In genomic region chr6:70956285-70956912, GRCm38 (mm10) we compare ENCODE assay signal across 7 mouse cellular contexts. TPM values are rescaled to one million over a fixed set of nuclear protein-coding genes. Genes with fewer than 3 reads are reported as not detected.
DNase-seq lines count a peak whose midpoint lies in the region; ATAC-seq lines count a peak whose summit lies in the region.

TSS of gene Foxi3 (plus strand) at chr6:70956531.

- peaks cover 9% of the 10 kb centered on the region for H3K4me1 ChIP-seq in hindbrain, embryonic 12.5 days
- peaks cover 11% of the 10 kb centered on the region for H3K4me1 ChIP-seq in limb, embryonic 12.5 days (replicated peaks)
- H3K4me1 ChIP-seq in midbrain, embryonic 11.5 days (ENCODE audit: control insufficient read depth, insufficient read depth, low read length) = peaks cover 11% of the 10 kb centered on the region

- ATAC-seq in hindbrain, embryonic 12.5 days (ENCODE audit: low FRiP score) = peak; percentile 65
- peak; percentile 70 for ATAC-seq in limb, embryonic 12.5 days (ENCODE audit: insufficient number of reproducible peaks, insufficient read depth, low FRiP score, low TSS enrichment, low read depth)
- ATAC-seq in midbrain, embryonic 11.5 days (ENCODE audit: low FRiP score) = peak; percentile 70

- H3K4me3 ChIP-seq in hindbrain, embryonic 12.5 days = peak within 1 kb of the TSS; percentile 46
- H3K4me3 ChIP-seq in limb, embryonic 12.5 days (replicated peaks) = peak within 1 kb of the TSS; percentile 56
- H3K4me3 ChIP-seq in midbrain, embryonic 11.5 days (ENCODE audit: low read depth, low read length) = peak within 1 kb of the TSS; percentile 46

- H3K4me2 ChIP-seq in hindbrain, embryonic 12.5 days (replicated peaks) = peak within 1 kb of the TSS; percentile 87
- H3K4me2 ChIP-seq in limb, embryonic 12.5 days = peak within 1 kb of the TSS; percentile 96
- H3K4me2 ChIP-seq in midbrain, embryonic 11.5 days = peak within 1 kb of the TSS; percentile 85

- no peaks in the 10 kb centered on the region for H3K9me3 ChIP-seq in hindbrain, embryonic 12.5 days (replicated peaks)
- H3K9me3 ChIP-seq in limb, embryonic 12.5 days = no peaks in the 10 kb centered on the region
- no peaks in the 10 kb centered on the region for H3K9me3 ChIP-seq in midbrain, embryonic 11.5 days (ENCODE audit: control insufficient read depth, low read length)

- H3K27ac ChIP-seq in hindbrain, embryonic 12.5 days = no peak within 1 kb of the TSS
- no peak within 1 kb of the TSS for H3K27ac ChIP-seq in limb, embryonic 12.5 days
- H3K27ac ChIP-seq in midbrain, embryonic 11.5 days (ENCODE audit: low read depth, low read length) = no peak within 1 kb of the TSS

- peaks cover 78% of the 10 kb centered on the region for H3K27me3 ChIP-seq in hindbrain, embryonic 12.5 days
- peaks cover 80% of the 10 kb centered on the region for H3K27me3 ChIP-seq in limb, embryonic 12.5 days
- peaks cover 68% of the 10 kb centered on the region for H3K27me3 ChIP-seq in midbrain, embryonic 11.5 days (ENCODE audit: control insufficient read depth, insufficient read depth, low read length)

- WGBS in hindbrain, embryonic 12.5 days = 1% methylated on average over 67 of the region's 67 CpGs
- under 1% methylated on average over 67 of the region's 67 CpGs for WGBS in limb, embryonic 12.5 days
- under 1% methylated on average over 65 of the region's 67 CpGs for WGBS in midbrain, embryonic 11.5 days

- H3K36me3 ChIP-seq in hindbrain, embryonic 12.5 days = no peaks in the 10 kb centered on the region
- no peaks in the 10 kb centered on the region for H3K36me3 ChIP-seq in limb, embryonic 12.5 days
- H3K36me3 ChIP-seq in midbrain, embryonic 11.5 days (ENCODE audit: control insufficient read depth, insufficient read depth, low read length) = no peaks in the 10 kb centered on the region

- H3K9ac ChIP-seq in hindbrain, embryonic 12.5 days = 0 out of 2 replicates have a peak within 1 kb of the TSS, but pooled peaks have one; percentile 9
- peak within 1 kb of the TSS; percentile 56 for H3K9ac ChIP-seq in limb, embryonic 12.5 days (replicated peaks)
- H3K9ac ChIP-seq in midbrain, embryonic 11.5 days (ENCODE audit: low read length) = no peak within 1 kb of the TSS

- DNase-seq in urinary bladder, postnatal 25 days (ENCODE audit: low spot score) = peak; percentile 12
- DNase-seq in urinary bladder, postnatal 10 days (ENCODE audit: low spot score) = no peak
- DNase-seq in embryo, embryonic 11 days = peak; percentile 72
- no peak for DNase-seq in midbrain, embryonic 11.5 days (ENCODE audit: low spot score, missing footprints)
- peak; percentile 16 to 26 for DNase-seq in thymus, postnatal 36 days

RNA-seq across cellular contexts. Expression of gene Foxi3, which starts in this region (rescaled TPM):
- not detected in 2 replicates for polyA plus RNA-seq in hindbrain, embryonic 12.5 days (2016; fragmentation: Nextera tagmentation; extraction: Ambion mirVana)
- not detected in 2 replicates for polyA plus RNA-seq in limb, embryonic 12.5 days (2016; fragmentation: Nextera tagmentation; extraction: Ambion mirVana)
- polyA plus RNA-seq in midbrain, embryonic 11.5 days (2014; fragmentation: Nextera tagmentation; extraction: Ambion mirVana) = not detected in 2 replicates

Comparison
In these comparisons a context has a peak if more than half of its experiments do, and no peak if none do; other contexts are left out.
1. DNase-seq: peak in urinary bladder, postnatal 25 days (single experiment), embryo, embryonic 11 days (single experiment) and thymus, postnatal 36 days (2 of 2); none in urinary bladder, postnatal 10 days (single experiment) and midbrain, embryonic 11.5 days (single experiment).
2. Peak in ATAC-seq, H3K4me3 ChIP-seq, H3K9ac ChIP-seq and H3K4me2 ChIP-seq in hindbrain, embryonic 12.5 days; RNA of the gene not detected or under 1 TPM.
3. Peak in ATAC-seq, H3K4me3 ChIP-seq, H3K9ac ChIP-seq and H3K4me2 ChIP-seq in limb, embryonic 12.5 days; RNA of the gene not detected or under 1 TPM.
4. Peak in ATAC-seq, H3K4me3 ChIP-seq and H3K4me2 ChIP-seq in midbrain, embryonic 11.5 days; RNA of the gene not detected or under 1 TPM.
5. Peak in every context shown above with its lines, with median percentiles within 50 percentile points of each other: ATAC-seq, H3K4me2 ChIP-seq and H3K4me3 ChIP-seq.